Mouse (Mus musculus): ENCODE results near the gene Vma21.

Gene Vma21

GRCm38 (mm10) chrX:71815631-71816345 is at the start of gene Vma21:
Gene Vma21 (plus strand): TSS chrX:71815924.
- DNase-seq (ENCODE audit: low spot score), result peak; percentile 56

- DNase-seq (ENCODE audit: low spot score), result no peak
Observed at GRCm38 (mm10) chrX:71767909-71768308, 47.8 kb upstream of the Vma21 start.

- DNase-seq (ENCODE audit: low spot score), result no peak
Observed at GRCm38 (mm10) chrX:71791106-71791505, 24.6 kb upstream of the Vma21 start.

- no peak for DNase-seq (ENCODE audit: low spot score)
Observed at GRCm38 (mm10) chrX:71797766-71798165, 18.0 kb upstream of the Vma21 start.

GRCm38 (mm10) chrX:71798883-71799282 is 16.8 kb upstream of the Vma21 start:
- no peak for DNase-seq (ENCODE audit: low spot score)

GRCm38 (mm10) chrX:71811966-71812835 is 3.5 kb upstream of the Vma21 start:
- DNase-seq (ENCODE audit: low spot score), result peak; percentile 64

GRCm38 (mm10) chrX:71816401-71816857 is 705 bp downstream of the Vma21 start:
- peak; percentile 82 for DNase-seq (ENCODE audit: low spot score)

GRCm38 (mm10) chrX:71816931-71817361 is 1.2 kb downstream of the Vma21 start:
- peak; percentile 10 for DNase-seq (ENCODE audit: low spot score)

GRCm38 (mm10) chrX:71838911-71839310 is 23.2 kb downstream of the Vma21 start:
- DNase-seq (ENCODE audit: low spot score), result no peak

GRCm38 (mm10) chrX:71846696-71847095 is 31.0 kb downstream of the Vma21 start:
- no peak for DNase-seq (ENCODE audit: low spot score)

GRCm38 (mm10) chrX:71853798-71854197 is 38.1 kb downstream of the Vma21 start:
- DNase-seq (ENCODE audit: low spot score), result peak; percentile 15
